Mouse (Mus musculus): ENCODE results near the gene Nlgn1. TPM values are rescaled to one million over a fixed set of nuclear protein-coding genes. Genes with fewer than 3 reads are reported as not detected.
A peak's percentile ranks its signal among the peaks of the same experiment; 100 is the strongest.

The Nlgn1 gene
- polyA plus RNA-seq, 1 experiment from 2014 or later: 29.4 TPM

- H3K4me1 ChIP-seq (ENCODE audit: control insufficient read depth, insufficient read depth, low read depth, low read length): peaks cover 3% of the 10 kb centered on the region
- no peak overlapping the region for H3K9ac ChIP-seq (ENCODE audit: low read depth, low read length)
- peak; percentile 54; the same call in 1 of the 2 replicates for ATAC-seq
- peak overlapping the region; percentile 27 for H3K4me2 ChIP-seq (ENCODE audit: low read length)
- H3K4me3 ChIP-seq (ENCODE audit: low read length): no peak overlapping the region
- H3K27me3 ChIP-seq (replicated peaks; ENCODE audit: control insufficient read depth, insufficient read depth, low read length): no peaks in the 10 kb centered on the region
- no peak overlapping the region for H3K27ac ChIP-seq (ENCODE audit: low read depth, low read length)
- no peaks in the 10 kb centered on the region for H3K9me3 ChIP-seq (ENCODE audit: control insufficient read depth, low read length)
- WGBS: 15% methylated on average over 9 of the region's 9 CpGs
- H3K36me3 ChIP-seq (ENCODE audit: control insufficient read depth, insufficient read depth, low read length): peaks cover 2% of the 10 kb centered on the region; the same call in 1 of the 2 replicates
Observed at GRCm38 (mm10) chr3:26134839-26135651, 197.2 kb downstream of the Nlgn1 start.

- no peaks in the 10 kb centered on the region for H3K27me3 ChIP-seq (replicated peaks; ENCODE audit: control insufficient read depth, insufficient read depth, low read length)
- 55% methylated on average over 2 of the region's 2 CpGs for WGBS
- no peak overlapping the region for H3K4me2 ChIP-seq (ENCODE audit: low read length)
- no peak overlapping the region for H3K9ac ChIP-seq (ENCODE audit: low read depth, low read length)
- no peaks in the 10 kb centered on the region for H3K36me3 ChIP-seq (ENCODE audit: control insufficient read depth, insufficient read depth, low read length)
- H3K9me3 ChIP-seq (ENCODE audit: control insufficient read depth, low read length): no peaks in the 10 kb centered on the region
- H3K4me3 ChIP-seq (ENCODE audit: low read length): no peak overlapping the region
- peaks cover 3% of the 10 kb centered on the region for H3K4me1 ChIP-seq (ENCODE audit: control insufficient read depth, insufficient read depth, low read depth, low read length)
- no peak for ATAC-seq
- H3K27ac ChIP-seq (ENCODE audit: low read depth, low read length): no peak overlapping the region
Observed at GRCm38 (mm10) chr3:26130919-26131318, 201.3 kb downstream of the Nlgn1 start.

GRCm38 (mm10) chr3:26129455-26129854, 202.8 kb downstream of the Nlgn1 start:
- no peak overlapping the region for H3K4me3 ChIP-seq (ENCODE audit: low read length)
- no peak for ATAC-seq
- WGBS: 66% methylated on average over 6 of the region's 6 CpGs
- no peaks in the 10 kb centered on the region for H3K27me3 ChIP-seq (replicated peaks; ENCODE audit: control insufficient read depth, insufficient read depth, low read length)
- no peaks in the 10 kb centered on the region for H3K4me1 ChIP-seq (ENCODE audit: control insufficient read depth, insufficient read depth, low read depth, low read length)
- no peaks in the 10 kb centered on the region for H3K9me3 ChIP-seq (ENCODE audit: control insufficient read depth, low read length)
- no peaks in the 10 kb centered on the region for H3K36me3 ChIP-seq (ENCODE audit: control insufficient read depth, insufficient read depth, low read length)
- H3K4me2 ChIP-seq (ENCODE audit: low read length): no peak overlapping the region
- no peak overlapping the region for H3K27ac ChIP-seq (ENCODE audit: low read depth, low read length)
- no peak overlapping the region for H3K9ac ChIP-seq (ENCODE audit: low read depth, low read length)

- Histone ChIP-seq H3K9ac (ENCODE audit: low read depth, low read length) (no peak overlapping the region), H3K4me1 (ENCODE audit: control insufficient read depth, insufficient read depth, low read depth, low read length) (no peaks in the 10 kb centered on the region), H3K4me3 (ENCODE audit: low read length) (no peak overlapping the region), H3K36me3 (ENCODE audit: control insufficient read depth, insufficient read depth, low read length) (no peaks in the 10 kb centered on the region), H3K27ac (ENCODE audit: low read depth, low read length) (no peak overlapping the region), H3K9me3 (ENCODE audit: control insufficient read depth, low read length) (0 out of 2 replicates have a peak, but pooled peaks cover 2% of the 10 kb centered on the region), H3K27me3 (replicated peaks; ENCODE audit: control insufficient read depth, insufficient read depth, low read length) (no peaks in the 10 kb centered on the region), H3K4me2 (ENCODE audit: low read length) (no peak overlapping the region)
- peak; percentile 34; the same call in 1 of the 2 replicates for ATAC-seq
- 76% methylated on average over 1 of the region's 1 CpGs for whole genome bisulfite sequencing
Observed at GRCm38 (mm10) chr3:26117071-26117470, 215.2 kb downstream of the Nlgn1 start.

- no peak overlapping the region for H3K4me3 ChIP-seq (ENCODE audit: low read length)
- no peaks in the 10 kb centered on the region for H3K36me3 ChIP-seq (ENCODE audit: control insufficient read depth, insufficient read depth, low read length)
- H3K9ac ChIP-seq (ENCODE audit: low read depth, low read length): no peak overlapping the region
- H3K27me3 ChIP-seq (replicated peaks; ENCODE audit: control insufficient read depth, insufficient read depth, low read length): no peaks in the 10 kb centered on the region
- no peaks in the 10 kb centered on the region for H3K4me1 ChIP-seq (ENCODE audit: control insufficient read depth, insufficient read depth, low read depth, low read length)
- H3K4me2 ChIP-seq (ENCODE audit: low read length): no peak overlapping the region
- no peak overlapping the region for H3K27ac ChIP-seq (ENCODE audit: low read depth, low read length)
- no peak for ATAC-seq
- H3K9me3 ChIP-seq (ENCODE audit: control insufficient read depth, low read length): no peaks in the 10 kb centered on the region
- WGBS: 80% methylated on average over 7 of the region's 7 CpGs
Observed at GRCm38 (mm10) chr3:26106361-26106760, 225.9 kb downstream of the Nlgn1 start.

GRCm38 (mm10) chr3:26105528-26105927, 226.7 kb downstream of the Nlgn1 start:
- 33% methylated on average over 3 of the region's 3 CpGs for WGBS
- Histone ChIP-seq H3K4me3 (ENCODE audit: low read length) (no peak overlapping the region), H3K4me2 (ENCODE audit: low read length) (no peak overlapping the region), H3K27me3 (replicated peaks; ENCODE audit: control insufficient read depth, insufficient read depth, low read length) (no peaks in the 10 kb centered on the region), H3K4me1 (ENCODE audit: control insufficient read depth, insufficient read depth, low read depth, low read length) (no peaks in the 10 kb centered on the region), H3K9me3 (ENCODE audit: control insufficient read depth, low read length) (no peaks in the 10 kb centered on the region), H3K36me3 (ENCODE audit: control insufficient read depth, insufficient read depth, low read length) (no peaks in the 10 kb centered on the region), H3K9ac (ENCODE audit: low read depth, low read length) (no peak overlapping the region), H3K27ac (ENCODE audit: low read depth, low read length) (no peak overlapping the region)
- ATAC-seq: 0 out of 2 replicates have a peak, but pooled peaks have one; percentile 48

GRCm38 (mm10) chr3:26102271-26102670, 230.0 kb downstream of the Nlgn1 start:
- Histone ChIP-seq H3K4me1 (ENCODE audit: control insufficient read depth, insufficient read depth, low read depth, low read length) (no peaks in the 10 kb centered on the region), H3K27ac (ENCODE audit: low read depth, low read length) (no peak overlapping the region), H3K9me3 (ENCODE audit: control insufficient read depth, low read length) (no peaks in the 10 kb centered on the region), H3K4me2 (ENCODE audit: low read length) (no peak overlapping the region), H3K9ac (ENCODE audit: low read depth, low read length) (no peak overlapping the region), H3K36me3 (ENCODE audit: control insufficient read depth, insufficient read depth, low read length) (no peaks in the 10 kb centered on the region), H3K4me3 (ENCODE audit: low read length) (no peak overlapping the region), H3K27me3 (replicated peaks; ENCODE audit: control insufficient read depth, insufficient read depth, low read length) (no peaks in the 10 kb centered on the region)
- WGBS: 60% methylated on average over 1 of the region's 1 CpGs
- ATAC-seq: no peak

GRCm38 (mm10) chr3:26095551-26095950, 236.7 kb downstream of the Nlgn1 start:
- Histone ChIP-seq H3K27ac (ENCODE audit: low read depth, low read length) (no peak overlapping the region), H3K36me3 (ENCODE audit: control insufficient read depth, insufficient read depth, low read length) (no peaks in the 10 kb centered on the region), H3K4me1 (ENCODE audit: control insufficient read depth, insufficient read depth, low read depth, low read length) (no peaks in the 10 kb centered on the region), H3K9me3 (ENCODE audit: control insufficient read depth, low read length) (no peaks in the 10 kb centered on the region), H3K9ac (ENCODE audit: low read depth, low read length) (no peak overlapping the region), H3K4me3 (ENCODE audit: low read length) (no peak overlapping the region), H3K4me2 (ENCODE audit: low read length) (no peak overlapping the region), H3K27me3 (replicated peaks; ENCODE audit: control insufficient read depth, insufficient read depth, low read length) (no peaks in the 10 kb centered on the region)
- ATAC-seq: no peak

GRCm38 (mm10) chr3:26069366-26069765, 262.9 kb downstream of the Nlgn1 start:
- Histone ChIP-seq H3K4me3 (ENCODE audit: low read length) (no peak overlapping the region), H3K9me3 (ENCODE audit: control insufficient read depth, low read length) (no peaks in the 10 kb centered on the region), H3K36me3 (ENCODE audit: control insufficient read depth, insufficient read depth, low read length) (no peaks in the 10 kb centered on the region), H3K9ac (ENCODE audit: low read depth, low read length) (no peak overlapping the region), H3K4me2 (ENCODE audit: low read length) (no peak overlapping the region), H3K4me1 (ENCODE audit: control insufficient read depth, insufficient read depth, low read depth, low read length) (no peaks in the 10 kb centered on the region), H3K27me3 (replicated peaks; ENCODE audit: control insufficient read depth, insufficient read depth, low read length) (no peaks in the 10 kb centered on the region), H3K27ac (ENCODE audit: low read depth, low read length) (no peak overlapping the region)
- ATAC-seq: no peak

Measured in hindbrain, embryonic 16.5 days (tissue).